Mouse (Mus musculus): ENCODE measurements around the gene Phldb1.

The Phldb1 gene

DNA sequence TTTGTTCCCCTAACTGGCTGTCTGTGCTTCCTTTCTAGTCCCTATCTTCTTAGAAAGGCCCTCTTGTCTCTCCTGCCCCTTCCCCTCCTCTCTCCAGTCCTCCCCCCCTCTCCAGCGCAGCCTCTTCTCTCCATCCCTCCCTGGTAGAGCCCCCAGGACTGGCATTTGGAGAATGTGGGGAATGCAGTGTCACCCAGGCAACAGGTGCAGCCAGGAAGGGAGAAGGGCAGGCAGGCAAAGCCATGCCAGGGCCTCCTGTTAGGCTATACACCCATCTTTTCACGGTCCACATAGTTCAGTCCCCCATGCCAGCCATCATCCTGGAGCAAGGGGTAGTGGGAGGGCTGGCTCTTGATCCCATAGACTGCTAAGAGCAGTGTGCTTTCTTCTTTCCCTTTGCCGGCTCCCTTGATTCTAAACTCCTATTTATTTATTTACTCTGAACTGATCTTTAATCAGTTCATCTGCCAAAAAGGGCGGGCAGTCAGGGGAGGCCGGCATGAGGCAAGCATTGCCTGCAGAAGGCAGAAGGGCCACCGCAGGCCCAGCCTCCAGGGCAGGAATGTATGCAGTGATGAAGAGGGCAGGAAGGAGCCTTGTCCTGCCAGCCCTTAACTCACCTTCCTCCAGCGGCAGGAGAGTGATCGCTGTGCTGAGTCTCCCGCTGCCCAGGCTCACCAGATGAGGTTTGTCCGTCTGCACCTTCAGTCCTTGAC lies 8.4 kb downstream of the Phldb1 start:
- DNase-seq (ENCODE audit: low read depth, low spot score) = no peak

DNA sequence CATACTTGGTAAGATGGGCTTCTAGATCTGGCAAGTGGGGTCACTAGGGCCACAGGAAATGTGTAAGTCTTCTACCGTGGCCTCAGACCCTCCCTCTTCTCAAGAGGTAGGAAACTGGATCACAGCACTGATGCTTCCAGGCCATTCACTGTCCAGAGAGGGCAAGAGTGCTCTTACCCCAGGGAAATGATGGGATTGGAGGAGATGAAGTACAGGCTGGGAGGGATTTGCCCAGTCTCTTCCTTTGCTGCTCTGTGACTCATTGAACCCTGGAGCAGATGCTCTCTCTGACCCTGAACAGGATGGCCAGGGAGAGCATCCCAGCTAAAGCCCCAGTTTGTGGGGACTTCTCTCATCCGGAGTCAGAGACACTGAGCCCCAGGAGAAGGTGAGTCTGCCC lies 10.3 kb downstream of the Phldb1 start:
- no peak for DNase-seq (ENCODE audit: low read depth, low spot score)

DNA sequence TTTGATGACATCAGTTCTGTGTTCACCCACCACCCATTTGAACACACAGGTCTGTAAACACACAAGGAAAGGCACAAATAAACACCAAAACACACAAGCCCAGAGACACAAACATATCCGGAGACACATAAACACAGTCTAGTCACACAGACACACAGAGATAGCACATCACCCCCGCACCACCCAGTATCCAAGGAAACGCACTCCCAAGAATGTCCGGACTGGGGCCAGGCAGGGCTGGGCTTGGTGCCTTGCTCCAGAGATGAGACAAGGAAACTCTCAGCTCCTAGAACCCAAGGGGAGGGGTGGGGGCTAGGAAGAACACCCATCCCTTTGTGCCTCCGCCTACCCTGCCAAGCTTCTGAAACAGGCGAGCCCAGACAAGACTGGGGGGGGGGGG lies 10.8 kb downstream of the Phldb1 start:
- DNase-seq (ENCODE audit: low read depth, low spot score) = no peak

DNA sequence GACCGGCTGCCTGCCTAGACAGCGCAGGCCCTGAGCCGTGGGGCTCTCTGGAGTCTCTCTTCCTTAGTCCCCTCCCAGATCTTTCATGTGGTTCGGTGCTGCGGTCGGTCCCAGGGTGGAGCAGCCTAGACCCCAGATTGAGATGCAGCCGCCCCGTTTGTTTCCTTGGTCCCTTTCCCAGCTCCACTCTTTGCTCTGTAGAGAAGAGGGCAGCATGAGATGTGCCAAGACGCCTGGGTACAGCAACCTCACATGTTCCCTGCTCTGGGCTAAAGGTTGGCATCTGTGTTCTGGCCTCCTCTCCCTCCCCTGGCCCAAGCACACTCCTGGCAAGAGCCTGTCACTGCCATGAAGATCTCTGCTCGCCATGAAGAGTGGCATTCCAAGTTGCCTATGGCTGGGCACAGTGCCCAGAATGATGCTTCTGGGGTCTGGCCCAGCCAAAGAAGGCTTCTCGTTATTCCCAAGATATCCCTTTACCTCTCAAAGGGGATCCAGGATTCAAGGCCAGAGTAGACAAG lies 11.4 kb downstream of the Phldb1 start:
- no peak for DNase-seq (ENCODE audit: low read depth, low spot score)

DNA sequence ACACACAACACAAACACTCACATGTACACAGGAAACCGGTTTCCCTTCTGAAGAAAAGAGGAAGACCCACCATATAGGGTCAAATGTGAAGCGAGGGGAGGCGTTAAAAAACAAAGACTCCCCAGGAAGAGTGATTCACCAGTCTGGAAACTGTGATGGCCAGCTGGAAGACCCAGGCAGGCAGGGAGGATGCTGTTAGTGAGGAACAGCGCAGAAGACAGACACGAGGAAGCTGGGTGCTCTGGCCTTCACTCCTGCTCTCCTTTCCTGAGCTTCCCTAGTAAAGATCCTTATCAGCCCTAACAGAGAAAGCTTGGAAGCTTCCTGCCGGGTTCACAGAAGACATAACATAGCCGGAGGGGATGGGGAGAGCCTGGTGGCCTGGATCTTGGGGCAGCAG lies 12.0 kb downstream of the Phldb1 start:
- no peak for DNase-seq (ENCODE audit: low read depth, low spot score)

DNA sequence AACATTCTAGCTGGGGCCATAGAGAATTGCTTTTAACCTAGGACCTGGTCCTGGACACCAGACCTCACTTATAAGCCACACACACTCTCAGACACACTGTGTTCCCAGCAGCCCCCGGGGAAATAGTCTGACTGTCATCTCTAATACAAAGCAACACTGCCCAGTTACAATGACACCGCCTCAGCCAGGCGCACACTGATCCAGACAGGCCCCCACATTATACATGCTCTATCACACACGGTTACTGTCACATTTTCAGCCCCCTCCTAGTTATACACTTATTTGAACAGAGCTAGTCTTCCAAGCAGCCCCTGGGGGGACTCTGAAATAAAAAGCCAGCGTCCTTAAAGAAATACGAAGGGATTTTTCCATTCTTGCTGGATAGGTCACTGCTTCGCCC lies 12.4 kb downstream of the Phldb1 start:
- no peak for DNase-seq (ENCODE audit: low read depth, low spot score)

DNA sequence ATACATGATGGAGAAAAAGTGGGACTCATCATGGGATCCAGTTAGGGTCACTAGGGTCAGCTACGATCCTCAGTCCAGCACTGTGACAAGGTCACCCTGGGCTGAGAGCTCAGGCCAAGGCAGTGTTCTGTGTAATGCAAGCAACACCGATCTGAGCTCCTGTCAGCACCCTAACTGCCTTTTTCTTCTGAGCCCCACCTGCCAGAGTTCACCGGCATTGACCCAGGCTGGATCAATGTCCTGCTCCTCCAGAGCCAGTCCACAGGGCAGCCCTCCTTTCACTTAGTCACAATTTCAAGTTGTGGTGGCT lies 13.2 kb downstream of the Phldb1 start:
- no peak for DNase-seq (ENCODE audit: low read depth, low spot score)

DNA sequence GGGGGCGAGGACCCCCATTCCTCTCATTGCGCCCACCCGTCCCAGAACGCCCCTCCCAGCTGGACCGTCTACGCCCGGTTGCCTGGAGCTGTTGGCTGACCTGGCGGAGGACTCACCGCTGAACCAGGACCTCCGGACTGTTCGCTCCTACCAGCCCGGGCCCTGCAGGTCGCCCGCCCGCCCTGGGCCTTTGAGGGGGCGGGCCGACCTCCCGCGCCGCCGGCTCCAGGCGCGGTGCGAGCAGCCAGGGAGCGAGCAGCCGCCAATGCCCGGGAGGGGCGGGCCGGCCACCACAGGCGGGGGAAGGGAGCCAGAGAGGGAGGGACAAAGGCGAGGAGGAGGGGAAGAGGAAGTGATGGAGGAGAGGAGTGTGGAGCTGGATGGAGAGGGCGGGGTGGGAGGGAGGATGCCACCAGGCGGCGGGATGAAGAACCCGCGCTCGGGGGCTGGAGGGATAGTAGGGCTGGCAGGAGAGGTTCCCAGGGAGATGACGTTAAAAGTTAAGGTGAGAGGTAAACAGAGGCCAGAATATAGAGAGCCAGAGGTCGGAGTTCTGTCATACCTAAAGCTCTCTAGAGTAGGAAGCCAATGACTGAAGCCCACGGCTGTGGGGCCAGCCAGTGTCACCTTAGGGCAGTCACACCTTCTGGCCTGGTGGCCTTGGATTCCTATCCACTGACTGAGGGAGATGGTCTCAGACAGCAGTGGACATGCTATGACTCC lies 13.7 kb downstream of the Phldb1 start:
- no peak for DNase-seq (ENCODE audit: low read depth, low spot score)

DNA sequence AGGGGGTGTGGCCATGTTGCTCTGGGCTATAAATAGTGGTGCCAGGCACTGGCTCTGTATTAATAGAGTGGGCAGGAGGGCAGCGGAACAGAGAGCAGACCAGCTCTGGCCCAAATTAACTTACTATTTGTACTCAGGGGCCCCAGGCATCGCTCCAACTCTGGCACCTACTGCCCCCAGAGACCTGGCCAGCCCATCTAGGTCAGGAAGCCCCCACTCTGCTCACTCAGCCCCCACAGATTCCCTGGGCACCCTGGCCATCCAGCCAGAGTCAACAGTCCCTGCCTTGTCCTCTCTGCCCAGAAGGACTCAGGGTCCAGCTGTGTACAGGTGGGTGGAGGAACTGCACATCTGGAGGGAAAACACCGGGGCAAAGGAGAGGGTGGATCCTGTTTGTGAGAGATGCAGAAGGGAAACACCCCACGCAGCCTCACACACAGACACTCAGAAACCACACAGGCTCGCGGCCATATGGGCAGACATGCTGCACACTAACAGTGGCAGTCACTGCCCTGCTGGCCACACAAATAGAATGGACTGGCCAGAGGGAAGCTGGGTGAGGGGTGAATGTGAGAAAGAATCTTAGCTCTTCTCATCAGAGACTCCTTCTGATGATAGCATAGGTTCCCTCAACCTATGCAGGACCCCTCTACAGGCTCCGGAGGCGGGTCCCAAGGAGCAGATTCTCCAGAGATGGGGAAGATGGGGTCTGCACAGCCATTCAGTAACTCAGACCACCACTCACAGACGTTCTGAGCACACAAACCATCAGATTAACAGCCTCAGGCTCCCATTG lies 14.4 kb downstream of the Phldb1 start:
- no peak for DNase-seq (ENCODE audit: low read depth, low spot score)

DNA sequence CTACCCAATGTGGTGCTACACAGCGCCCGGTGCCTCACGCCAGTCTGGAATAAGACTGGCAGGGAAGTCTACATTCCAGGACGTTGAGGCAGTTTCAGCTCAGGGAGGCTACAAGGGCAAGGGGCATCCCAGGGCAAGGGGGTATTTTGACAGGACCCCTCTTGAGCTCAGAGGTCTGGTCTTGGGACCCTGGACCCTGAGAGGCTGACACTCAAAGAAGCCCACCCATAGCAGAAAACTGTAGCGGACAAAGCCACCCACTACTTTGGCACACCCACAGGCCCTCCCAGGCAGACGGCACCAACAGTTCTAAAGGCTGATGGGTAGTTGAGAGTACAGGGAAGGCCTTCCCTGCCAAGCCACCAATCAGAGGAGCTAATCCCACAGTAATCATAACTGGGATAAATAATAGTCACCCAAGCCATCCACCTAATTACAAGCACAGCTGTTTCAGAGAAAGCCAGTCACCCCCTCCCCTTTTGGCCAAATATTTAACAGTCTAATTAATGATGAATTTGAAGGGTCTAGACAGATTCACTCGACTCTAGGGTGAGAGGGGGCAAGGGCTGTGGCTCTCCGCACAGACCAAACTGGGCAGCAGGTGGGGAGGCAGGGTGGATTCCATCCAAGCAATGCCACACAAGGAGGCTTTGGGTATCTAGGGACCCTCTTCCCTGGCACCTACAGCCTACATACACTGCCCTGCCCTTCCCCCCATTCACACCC lies 15.2 kb downstream of the Phldb1 start:
- no peak for DNase-seq (ENCODE audit: low read depth, low spot score)

DNA sequence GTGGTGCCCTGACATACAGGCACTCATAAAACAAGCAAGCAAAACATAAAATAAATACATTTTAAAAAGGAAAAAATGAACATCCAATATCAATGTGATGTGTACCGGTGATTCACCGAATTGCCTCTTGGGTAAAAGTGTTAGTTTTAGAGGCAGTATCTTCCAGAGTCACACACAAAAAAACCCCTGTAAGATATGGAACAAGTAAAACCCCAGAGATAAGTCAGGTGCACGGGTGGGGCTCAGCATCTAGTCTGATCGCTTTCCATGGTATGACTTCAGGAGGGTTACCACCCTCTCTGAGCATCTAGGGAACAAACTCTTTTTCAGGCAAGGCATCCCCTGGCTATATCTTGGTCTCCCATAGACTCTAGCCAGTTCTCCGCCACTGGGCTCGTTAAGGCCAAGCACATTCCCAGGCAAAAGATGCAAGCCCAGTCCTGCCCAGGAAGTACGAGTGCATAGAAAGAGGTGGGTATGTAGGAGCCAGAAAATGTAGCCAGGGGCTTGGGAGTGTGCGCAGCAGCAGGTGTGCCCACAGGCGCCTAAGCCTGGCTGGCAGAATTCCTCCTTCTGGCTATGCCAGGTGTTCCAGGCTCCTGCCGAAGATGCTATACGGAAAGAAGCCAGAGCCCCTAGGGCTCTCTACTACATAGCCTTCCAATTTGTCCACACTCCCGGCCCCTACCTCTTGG lies 15.9 kb downstream of the Phldb1 start:
- no peak for DNase-seq (ENCODE audit: low read depth, low spot score)

DNA sequence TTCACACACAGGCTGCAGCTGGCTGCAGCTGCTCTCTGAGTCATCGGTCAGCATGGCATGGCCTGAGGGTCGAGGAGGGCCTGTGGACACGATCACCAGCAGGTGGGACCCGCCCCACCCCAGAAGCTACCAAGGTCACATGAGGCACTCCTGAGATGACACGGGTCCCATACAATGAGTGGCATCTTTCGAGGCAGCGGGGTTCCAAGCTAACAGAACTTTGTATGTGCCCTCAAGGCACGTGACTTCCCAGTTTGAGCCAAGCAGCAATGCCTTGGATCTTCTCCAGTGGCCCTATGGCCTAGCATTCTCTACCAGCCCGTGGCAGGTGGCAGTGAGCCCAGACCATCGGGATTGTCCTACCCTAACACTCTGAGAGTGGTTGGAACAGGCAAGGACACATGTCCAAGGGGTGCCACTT lies 17.2 kb downstream of the Phldb1 start:
- no peak for DNase-seq (ENCODE audit: low read depth, low spot score)

DNA sequence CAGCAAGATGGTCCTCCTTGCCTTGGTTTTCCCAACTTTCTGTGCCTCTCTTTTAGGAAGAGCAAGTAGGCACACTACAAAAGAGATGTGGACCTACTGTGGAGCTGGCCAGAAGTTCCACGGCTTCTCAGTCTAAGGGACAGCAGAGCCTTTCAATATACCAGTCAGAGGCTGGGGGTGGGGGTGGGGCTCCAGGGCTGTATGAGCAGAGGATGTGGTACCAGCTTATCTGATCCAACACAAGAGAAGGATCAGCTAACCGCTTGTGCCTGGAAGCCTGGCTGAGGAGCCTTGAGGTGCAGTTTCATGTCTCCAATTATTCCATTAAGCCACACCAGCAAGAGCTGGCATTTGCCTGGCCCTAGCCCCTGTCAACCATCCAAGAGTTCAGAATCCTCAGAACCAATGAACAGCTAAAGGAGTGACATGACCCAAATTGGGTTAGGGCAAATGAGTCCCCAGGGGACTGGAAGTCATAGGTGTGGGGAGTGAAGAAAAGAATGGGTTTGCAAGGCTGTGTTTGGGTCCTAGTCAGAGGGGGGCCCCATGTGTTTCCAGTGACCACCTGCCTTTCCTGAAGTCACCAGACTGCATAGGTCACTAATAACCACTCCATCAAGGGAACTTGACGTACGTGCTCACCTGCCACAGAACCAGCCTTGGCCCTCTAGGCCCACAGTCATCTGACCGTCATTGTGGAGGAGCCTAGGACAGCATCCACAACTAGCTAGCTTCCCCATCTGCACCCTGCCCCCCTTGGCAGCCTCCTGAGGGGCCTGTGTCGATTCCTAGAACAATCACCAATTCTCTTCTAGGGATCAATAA lies 17.8 kb downstream of the Phldb1 start:
- no peak for DNase-seq (ENCODE audit: low read depth, low spot score)

DNA sequence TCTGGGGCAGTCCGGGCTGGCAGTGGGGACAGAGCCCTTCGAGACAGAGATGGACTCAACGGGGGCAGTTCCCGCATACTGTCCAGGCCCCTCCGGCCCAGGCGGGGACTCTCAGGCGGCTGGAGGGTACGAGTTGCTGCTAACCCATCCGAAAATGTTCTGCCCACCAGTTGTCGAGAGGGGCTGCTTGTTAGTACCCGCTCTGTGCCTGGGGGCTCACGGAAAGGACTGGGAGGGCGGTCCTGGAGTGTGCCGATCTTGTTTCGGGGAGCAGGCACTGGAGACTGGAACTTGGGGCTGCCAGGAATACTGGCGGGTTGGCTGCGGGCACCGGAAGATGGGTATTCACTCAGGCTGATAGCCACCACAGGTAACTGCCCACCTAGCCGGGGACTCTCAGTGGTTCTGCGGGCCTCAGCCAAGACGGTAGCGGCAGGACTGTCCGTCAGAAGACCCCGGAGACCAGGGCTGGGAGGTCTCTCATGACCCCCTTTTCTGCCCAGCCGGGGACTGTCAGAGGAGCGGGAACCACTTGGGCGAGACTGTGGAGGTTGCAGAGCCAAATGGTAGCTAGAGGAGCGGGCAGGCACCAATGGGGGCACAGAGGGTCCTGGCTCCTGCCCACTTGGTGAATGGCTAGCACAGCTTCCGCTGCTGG lies 19.2 kb downstream of the Phldb1 start:
- no peak for DNase-seq (ENCODE audit: low read depth, low spot score)

DNA sequence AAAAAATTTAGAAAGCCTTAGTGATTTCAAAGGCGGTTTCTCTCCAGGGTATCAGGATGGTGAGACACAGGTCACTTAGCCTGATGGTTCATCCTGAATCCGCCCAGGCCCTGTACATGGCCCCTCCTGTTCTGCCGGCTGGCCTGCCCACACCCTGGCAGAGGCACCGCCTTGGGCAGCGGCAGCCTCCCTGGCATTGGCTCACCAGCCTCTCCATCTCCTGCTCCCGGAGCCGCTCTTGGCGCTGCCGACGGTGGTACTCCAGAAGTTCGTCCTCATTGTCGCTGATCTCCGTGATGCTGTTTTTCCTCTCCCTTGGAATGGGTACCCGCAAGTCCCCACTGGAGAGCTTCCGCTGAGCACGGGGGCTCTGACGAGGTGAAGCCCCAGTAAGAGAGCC lies 19.9 kb downstream of the Phldb1 start:
- DNase-seq (ENCODE audit: low read depth, low spot score) = no peak

DNA sequence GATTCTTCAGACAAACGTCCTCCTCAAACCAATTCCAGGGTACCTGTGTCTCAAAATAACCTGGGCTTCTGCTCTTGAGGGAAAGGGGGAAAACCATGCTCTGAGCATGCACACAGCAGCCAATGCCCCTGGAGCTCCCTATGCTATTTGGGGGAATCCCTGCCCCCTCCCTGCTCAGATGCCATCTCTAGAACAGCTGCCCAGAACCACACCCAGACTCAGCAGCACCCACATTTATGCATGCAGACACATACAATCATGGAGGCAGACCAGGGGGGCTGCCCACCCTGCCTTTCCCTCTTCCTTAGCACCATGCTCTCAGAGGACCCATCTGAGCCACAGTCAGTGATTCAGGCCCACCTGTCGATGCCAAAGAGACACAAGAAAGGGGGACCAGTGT lies 21.4 kb downstream of the Phldb1 start:
- no peak for DNase-seq (ENCODE audit: low read depth, low spot score)

DNA sequence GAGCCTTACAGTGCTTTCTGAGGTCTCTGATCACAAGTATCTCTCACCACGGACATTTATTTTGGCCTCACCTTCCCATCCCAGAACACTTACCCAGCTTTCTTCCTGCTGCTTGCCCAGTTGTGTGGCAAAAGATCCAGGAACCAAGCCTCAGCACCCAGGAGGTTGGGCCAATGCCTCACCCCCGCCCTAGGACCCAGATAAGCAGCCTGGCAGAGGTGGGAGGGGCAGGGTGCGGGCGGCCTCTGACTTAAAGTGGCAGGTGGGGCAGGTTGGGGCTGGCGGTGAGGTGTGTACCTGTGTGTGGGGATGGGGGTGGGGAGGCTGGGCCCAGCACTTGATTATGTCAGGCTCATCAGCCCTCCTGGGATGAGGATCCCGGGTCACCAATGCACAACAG lies 21.9 kb downstream of the Phldb1 start:
- no peak for DNase-seq (ENCODE audit: low read depth, low spot score)

DNA sequence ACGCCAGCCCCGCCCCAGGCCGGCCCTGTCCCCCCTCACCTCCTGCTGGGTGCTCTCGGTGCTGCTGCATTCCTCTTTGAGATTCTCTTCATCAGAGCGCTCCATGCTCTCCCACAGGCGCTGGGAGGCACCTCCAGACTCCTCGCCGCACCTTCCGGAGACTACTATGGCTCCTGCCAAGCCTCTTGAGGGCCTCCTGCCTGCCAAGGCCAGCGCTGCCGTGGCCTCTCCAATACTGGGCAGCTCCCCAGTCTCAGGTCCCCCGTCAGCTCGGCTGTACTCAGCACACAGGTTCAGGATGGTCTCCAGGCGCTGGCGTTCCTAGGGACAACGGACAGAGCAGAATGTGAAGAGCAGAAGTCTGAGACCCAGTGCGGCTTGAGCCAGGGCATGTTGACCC lies 23.4 kb downstream of the Phldb1 start:
- DNase-seq (ENCODE audit: low read depth, low spot score) = no peak

DNA sequence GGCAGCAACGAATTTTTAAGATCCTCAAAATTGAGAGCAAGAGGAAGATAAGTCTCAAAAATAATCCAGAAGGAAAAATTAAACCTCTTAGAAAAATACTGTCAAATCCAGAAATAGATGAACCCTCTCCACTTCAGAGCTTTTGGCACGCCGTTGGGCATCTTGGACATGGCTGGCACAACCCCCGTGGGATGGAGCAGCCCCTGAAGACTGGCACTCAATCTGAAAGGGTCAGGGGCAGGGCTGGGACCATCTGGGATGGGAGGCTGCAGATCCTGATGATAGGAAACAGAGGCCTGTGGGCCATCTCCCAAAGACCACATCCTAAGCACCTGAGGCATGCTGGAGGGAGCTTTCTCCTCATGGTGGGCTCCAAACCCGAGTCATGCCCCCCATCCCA lies 24.8 kb downstream of the Phldb1 start:
- no peak for DNase-seq (ENCODE audit: low read depth, low spot score)

DNA sequence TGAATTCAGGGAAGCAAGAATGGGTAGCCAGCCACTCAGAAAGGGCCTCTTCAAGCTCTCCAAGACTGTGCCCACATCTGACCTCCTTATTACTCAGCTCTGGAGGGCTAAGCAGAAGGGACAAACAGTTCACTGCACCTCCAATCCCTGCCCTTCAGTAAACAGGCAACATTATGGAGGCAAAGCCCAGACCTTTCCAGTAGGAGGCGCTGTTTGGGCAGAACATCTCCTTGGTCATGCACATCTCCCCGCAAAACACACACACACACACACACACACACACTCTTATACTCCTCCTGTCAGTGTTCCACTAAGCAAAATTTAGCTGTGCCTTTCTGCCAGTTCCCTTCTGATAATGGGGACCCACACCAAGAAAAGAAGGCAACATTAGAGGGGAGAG lies 25.4 kb downstream of the Phldb1 start:
- peak; percentile 57 for DNase-seq (ENCODE audit: low read depth, low spot score)
